Mouse (Mus musculus): Measurements from ENCODE around the gene 2510002D24Rik.
A peak's percentile ranks its signal among the peaks of the same experiment; 100 is the strongest.
"Not testable (repeated sequence)": the region's sequence is repeated elsewhere in the genome, so short reads cannot be mapped to it uniquely, and the experiment has no call there.

2510002D24Rik gene

DNA sequence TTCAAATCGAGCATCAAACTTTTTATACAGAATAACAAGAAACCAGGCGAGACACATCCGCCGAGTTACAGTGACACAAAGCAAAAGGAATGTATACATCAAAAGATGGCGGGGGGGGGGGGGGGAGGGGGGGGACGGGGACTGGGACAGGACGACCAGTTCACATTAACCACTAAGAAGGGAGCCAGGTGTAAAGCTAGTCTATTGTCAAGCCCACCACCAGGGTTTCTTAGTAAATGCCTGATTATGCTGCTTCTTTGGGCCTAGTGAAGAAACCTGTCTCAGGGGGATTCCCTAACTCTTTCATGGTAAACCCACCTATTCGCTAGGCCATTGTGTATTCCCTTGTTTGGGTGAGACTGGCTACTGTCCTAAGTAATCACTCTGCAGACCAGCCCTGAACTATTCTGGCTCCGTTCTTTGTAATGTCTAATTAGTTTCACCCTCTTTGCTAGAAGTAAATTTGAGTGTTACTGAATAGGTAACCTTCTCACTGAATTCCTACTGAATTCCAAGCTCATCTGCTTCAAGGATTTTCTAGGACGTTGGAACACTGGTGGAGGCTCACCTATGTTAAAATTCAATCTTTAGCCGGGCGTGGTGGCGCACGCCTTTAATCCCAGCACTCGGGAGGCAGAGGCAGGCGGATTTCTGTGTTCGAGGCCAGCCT lies 13.3 kb downstream of the 2510002D24Rik start:
- not testable (repeated sequence) for DNase-seq (ENCODE audit: extremely low spot score)

DNA sequence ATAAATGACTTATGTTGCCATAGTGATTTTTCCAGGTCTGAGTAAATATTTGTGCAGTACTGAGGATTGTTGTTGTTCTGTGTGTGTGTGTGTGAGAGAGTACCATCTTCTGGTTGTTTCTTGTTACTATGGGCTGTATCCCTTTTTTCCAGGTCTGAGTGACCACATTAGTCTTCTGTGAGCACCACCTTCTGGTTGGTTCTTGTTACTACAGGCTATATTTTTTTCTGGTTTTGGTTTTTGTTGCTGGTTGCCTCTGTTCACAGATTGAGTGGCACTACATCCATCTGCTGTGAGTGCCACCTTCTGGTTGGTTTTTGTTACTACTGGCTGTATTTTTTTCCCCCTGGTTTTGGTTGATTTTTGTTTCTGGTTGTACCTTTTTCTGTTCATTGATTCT lies 22.2 kb downstream of the 2510002D24Rik start:
- DNase-seq (ENCODE audit: extremely low spot score) = peak; percentile 29

DNA sequence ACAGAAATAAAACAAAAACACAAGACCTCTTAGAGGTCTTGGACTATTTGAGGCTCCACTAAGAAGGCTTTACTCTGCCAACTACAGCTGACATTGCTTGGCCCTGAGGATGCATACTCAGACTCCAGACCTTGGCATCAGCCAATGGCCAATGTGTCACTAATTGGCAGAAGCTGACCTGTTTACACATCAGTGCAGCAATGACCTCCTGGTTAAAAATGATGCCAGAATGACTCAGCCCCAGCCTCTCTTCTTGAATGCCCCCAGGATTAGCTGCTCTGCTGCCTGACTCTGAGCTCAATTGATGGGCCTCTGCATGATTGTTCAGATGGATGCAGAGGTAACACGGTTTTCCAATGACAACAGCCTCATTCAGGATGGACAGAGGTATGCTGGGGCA lies 23.8 kb downstream of the 2510002D24Rik start:
- no peak for DNase-seq (ENCODE audit: extremely low spot score)

- not testable (repeated sequence) for DNase-seq (ENCODE audit: extremely low spot score)
Observed at GRCm38 (mm10) chr16:18870495-18870894, 34.1 kb downstream of the 2510002D24Rik start.

DNA sequence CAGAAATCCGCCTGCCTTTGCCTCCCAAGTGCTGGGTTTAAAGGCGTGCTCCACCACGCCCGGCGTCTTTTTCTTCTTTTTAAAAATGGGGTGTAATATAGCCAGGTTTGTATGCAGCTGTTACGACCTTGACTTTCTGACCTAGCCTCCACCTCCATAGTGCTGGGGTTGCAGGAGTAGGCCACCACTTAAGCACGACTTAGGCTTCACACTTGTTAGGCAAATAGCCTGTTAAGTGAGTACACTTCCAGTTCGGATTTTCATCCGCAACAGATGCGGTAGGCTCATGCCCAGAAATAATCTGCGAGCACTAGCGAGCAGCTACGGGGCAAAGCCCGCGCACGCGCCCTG lies 39.7 kb downstream of the 2510002D24Rik start:
- DNase-seq (ENCODE audit: extremely low spot score) = no peak

GRCm38 (mm10) chr16:18876442-18877308 lies 40.3 kb downstream of the 2510002D24Rik start, which contains the start of the genes Mrpl40 and Hira:
Mrpl40 (minus strand) TSS chr16:18876862.
Hira (plus strand) TSS chr16:18877037.
- peak; percentile 95 for DNase-seq (ENCODE audit: extremely low spot score)

DNA sequence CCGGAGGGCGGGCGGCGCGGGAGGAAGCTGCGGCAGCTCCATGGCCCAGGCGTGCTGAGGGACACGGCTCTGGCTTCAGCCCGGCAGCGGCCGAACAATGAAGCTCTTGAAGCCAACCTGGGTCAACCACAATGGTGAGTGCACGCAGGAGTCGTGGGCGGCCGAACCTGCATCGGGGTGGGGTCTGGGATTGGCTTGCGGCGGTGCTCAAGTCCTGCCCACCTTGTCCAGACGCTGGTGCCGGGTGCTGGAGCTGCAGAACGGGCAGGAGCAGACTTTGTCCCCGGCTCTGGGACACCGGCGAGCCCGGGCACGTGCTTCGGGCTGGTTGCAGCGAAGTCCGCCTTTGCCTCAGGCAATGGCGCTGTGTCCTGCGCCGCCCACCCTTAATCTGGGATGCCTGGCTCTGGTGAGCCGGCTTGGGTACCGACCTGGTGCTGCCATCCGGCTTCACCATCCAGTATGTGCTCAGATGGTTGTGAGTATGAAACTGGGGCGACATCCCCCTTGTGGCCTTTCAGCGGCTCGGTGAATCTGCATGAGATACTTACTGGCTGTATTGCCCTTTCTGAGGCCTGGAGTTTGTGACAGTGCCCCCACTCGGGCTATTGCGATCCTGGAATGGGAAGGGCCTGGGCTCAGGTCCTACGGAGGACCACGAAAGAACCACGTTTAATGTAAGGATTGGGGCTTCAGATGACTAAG lies 41.2 kb downstream of the 2510002D24Rik start:
- DNase-seq (ENCODE audit: extremely low spot score) = peak; percentile 78

DNA sequence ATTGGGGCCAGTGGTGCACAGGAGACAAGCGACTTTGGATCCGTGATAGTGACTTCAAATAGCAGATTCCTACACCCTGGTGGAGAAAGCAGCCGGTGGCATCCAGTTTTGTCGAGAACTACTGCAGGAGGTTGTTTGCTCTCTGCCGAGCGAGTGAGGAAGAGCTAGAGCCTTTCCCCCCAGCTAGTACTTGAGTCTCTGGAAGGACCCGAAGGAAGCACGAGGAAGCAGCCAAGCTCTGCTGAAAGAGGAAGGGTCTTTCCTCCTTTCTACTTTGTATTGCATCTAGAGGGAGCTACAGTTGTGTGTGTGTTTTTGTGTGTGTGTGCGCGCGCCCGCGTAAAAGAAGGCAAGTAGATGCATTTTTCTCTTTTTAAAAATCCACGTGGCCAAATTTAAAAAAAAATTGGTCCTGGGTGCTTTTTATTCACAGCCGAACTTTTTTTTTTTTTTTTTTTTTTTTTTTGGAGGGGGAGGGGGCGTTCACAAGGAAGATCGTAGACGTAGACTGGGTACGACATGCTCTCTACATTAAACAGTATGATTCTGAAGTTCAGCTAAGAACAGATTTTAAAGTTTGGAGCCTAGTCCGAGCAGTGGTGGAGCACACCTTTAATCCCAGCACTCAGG lies 41.8 kb downstream of the 2510002D24Rik start:
- DNase-seq (ENCODE audit: extremely low spot score) = no peak

GRCm38 (mm10) chr16:18884044-18884443 lies 47.7 kb downstream of the 2510002D24Rik start:
- no peak for DNase-seq (ENCODE audit: extremely low spot score)
